Mouse (Mus musculus): ENCODE data around the gene Prnd.

The Prnd gene

GRCm38 (mm10) chr2:131940506-131940905 is 10.2 kb upstream of the Prnd start:
- no peak for DNase-seq (ENCODE audit: low spot score in 2 of 2)

GRCm38 (mm10) chr2:131941501-131941900 is 9.2 kb upstream of the Prnd start:
- no peak for DNase-seq (ENCODE audit: low spot score in 2 of 2)

GRCm38 (mm10) chr2:131944370-131944769 is 6.3 kb upstream of the Prnd start:
- DNase-seq (ENCODE audit: low spot score in 2 of 2): no peak

- DNase-seq (ENCODE audit: low spot score in 2 of 2): no peak
These were observed 5.4 kb upstream of the Prnd start for GRCm38 (mm10) chr2:131945225-131945624.

- DNase-seq (ENCODE audit: low spot score in 2 of 2): no peak
These were observed 4.9 kb upstream of the Prnd start for GRCm38 (mm10) chr2:131945765-131946164.

GRCm38 (mm10) chr2:131946351-131946750 is 4.3 kb upstream of the Prnd start:
- no peak for DNase-seq (ENCODE audit: low spot score in 2 of 2)

- DNase-seq (ENCODE audit: low spot score in 2 of 2): no peak
These were observed 2.5 kb upstream of the Prnd start for GRCm38 (mm10) chr2:131948156-131948555.

- DNase-seq (ENCODE audit: low spot score in 2 of 2): no peak
These were observed 1.6 kb upstream of the Prnd start for GRCm38 (mm10) chr2:131948916-131949639.

GRCm38 (mm10) chr2:131949767-131950597 is 679 bp upstream of the Prnd start:
- DNase-seq (ENCODE audit: low spot score in 2 of 2): peak in 1 of 2 experiments; percentile 80

GRCm38 (mm10) chr2:131952456-131952855 is 1.8 kb downstream of the Prnd start:
- DNase-seq (ENCODE audit: low spot score in 2 of 2): no peak

- DNase-seq (ENCODE audit: low spot score in 2 of 2): no peak
These were observed 2.4 kb downstream of the Prnd start for GRCm38 (mm10) chr2:131952961-131953538.

GRCm38 (mm10) chr2:131953711-131954110 is 3.0 kb downstream of the Prnd start:
- DNase-seq (ENCODE audit: low spot score in 2 of 2): no peak

GRCm38 (mm10) chr2:131954835-131955234 is 4.2 kb downstream of the Prnd start:
- DNase-seq (ENCODE audit: low spot score in 2 of 2): no peak

- no peak for DNase-seq (ENCODE audit: low spot score in 2 of 2)
These were observed 4.6 kb downstream of the Prnd start for GRCm38 (mm10) chr2:131955264-131955663.

GRCm38 (mm10) chr2:131956336-131957256 is 5.9 kb downstream of the Prnd start:
- no peak for DNase-seq (ENCODE audit: low spot score in 2 of 2)

- DNase-seq (ENCODE audit: low spot score in 2 of 2): no peak
These were observed 7.1 kb downstream of the Prnd start for GRCm38 (mm10) chr2:131957731-131958222.

GRCm38 (mm10) chr2:131961671-131962070 is 11.0 kb downstream of the Prnd start:
- no peak for DNase-seq (ENCODE audit: low spot score in 2 of 2)

- no peak for DNase-seq (ENCODE audit: low spot score in 2 of 2)
These were observed 19.9 kb downstream of the Prnd start for GRCm38 (mm10) chr2:131970597-131970996.

GRCm38 (mm10) chr2:131971098-131971497 is 20.4 kb downstream of the Prnd start:
- DNase-seq (ENCODE audit: low spot score in 2 of 2): no peak

GRCm38 (mm10) chr2:131976663-131977062 is 26.0 kb downstream of the Prnd start:
- DNase-seq (ENCODE audit: low spot score in 2 of 2): no peak

GRCm38 (mm10) chr2:131980866-131981265 is 30.2 kb downstream of the Prnd start:
- no peak for DNase-seq (ENCODE audit: low spot score in 2 of 2)
